Mouse (Mus musculus) ES-E14 (cell line): ENCODE measurements around the gene G0s2. TPM values are rescaled to one million over a fixed set of nuclear protein-coding genes. Genes with fewer than 3 reads are reported as not detected.

Experiments used
- DNase-seq: peaks from one replicate; pipeline ENCODE4 v3.0.0-alpha.2; 2013; ENCODE audit warnings: low read depth, low spot score
- H3K27ac ChIP-seq: 2 replicates; pipeline ENCODE4 v1.5.1; 2012; ENCODE audit warnings: low read depth, mild to moderate bottlenecking, low read length, moderate library complexity, mixed read lengths; ENCODE audit not compliant: poor library complexity, insufficient read depth, severe bottlenecking
- H3K36me3 ChIP-seq: 2 replicates; pipeline ENCODE4 v1.6.1; 2012; ENCODE audit warnings: mild to moderate bottlenecking, low read length, moderate library complexity, mixed read lengths; ENCODE audit not compliant: control insufficient read depth, poor library complexity, insufficient read depth, severe bottlenecking
- H3K4me1 ChIP-seq, 2 experiments: fragments of 150-350 bp in 1 of 2; sonication (generic) in 1 of 2; 2 replicates each; pipeline ENCODE4 v1.6.1; 2012; ENCODE audit warnings: low read length in 2 of 2, mild to moderate bottlenecking in 1 of 2, mixed read lengths in 1 of 2; ENCODE audit not compliant: control insufficient read depth in 2 of 2, insufficient read depth in 2 of 2, poor library complexity in 1 of 2
- H3K4me3 ChIP-seq, 2 experiments: fragments of 150-350 bp in 1 of 2; sonication (generic) in 1 of 2; 2 replicates each; pipeline ENCODE4 v1.5.1; 2012; ENCODE audit warnings: low read length in 2 of 2, low read depth in 1 of 2, mild to moderate bottlenecking in 1 of 2, mixed read lengths in 1 of 2; ENCODE audit not compliant: insufficient read depth in 1 of 2, poor library complexity in 1 of 2, severe bottlenecking in 1 of 2
- H3K9ac ChIP-seq: 2 replicates; pipeline ENCODE4 v1.6.1; 2012; ENCODE audit warnings: low read depth, mild to moderate bottlenecking, low read length, mixed read lengths; ENCODE audit not compliant: poor library complexity, insufficient read depth, severe bottlenecking
- H3K9me3 ChIP-seq: fragments of 150-350 bp; sonication (generic); 2 replicates; pipeline ENCODE4 v1.6.1; 2012; ENCODE audit warnings: low read depth, mild to moderate bottlenecking, low read length; ENCODE audit not compliant: control insufficient read depth, insufficient read depth
- CHD2 ChIP-seq: IDR thresholded peaks from 2 replicates; pipeline ENCODE4 v1.6.1; 2014; ENCODE audit warnings: mild to moderate bottlenecking, low read depth, low read length, inconsistent platforms
- HCFC1 ChIP-seq: IDR thresholded peaks from 2 replicates; pipeline ENCODE4 v1.6.1; 2012; ENCODE audit warnings: low read length, inconsistent platforms, borderline replicate concordance; ENCODE audit not compliant: insufficient read depth
- MAFK ChIP-seq: IDR thresholded peaks from 2 replicates; pipeline ENCODE4 v1.6.1; 2014; ENCODE audit warnings: mild to moderate bottlenecking, low read depth, low read length, inconsistent platforms; ENCODE audit not compliant: insufficient read depth
- ZC3H11A ChIP-seq: IDR thresholded peaks from 2 replicates; pipeline ENCODE4 v1.6.1; 2012; ENCODE audit warnings: low read depth, mild to moderate bottlenecking, inconsistent platforms, low read length, borderline replicate concordance
- ZNF384 ChIP-seq: IDR thresholded peaks from 2 replicates; pipeline ENCODE4 v1.6.1; 2012; ENCODE audit warnings: low read depth, low read length, inconsistent platforms
- in situ Hi-C, 2 experiments: fragments of 600-800 bp; cut with MboI; formaldehyde crosslinking; loops; one replicate each; pipeline ENCODE4 v1.15.1; 2025; ENCODE audit warnings: low sequenced_read_pairs in 2 of 2, inconsistent platforms in 1 of 2; ENCODE audit not compliant: unreplicated experiment in 2 of 2
- total RNA-seq: library from RNA; depleted of rRNA; stranded (reverse); fragments of 300-350 nt; gene quantifications from 2 replicates; pipeline ENCODE4 v1.2.3, GENCODE M21; 2012; rRNA removed

Gene G0s2
- total RNA-seq, 1 experiment = 7.3 TPM

- no peak for DNase-seq
- Histone ChIP-seq H3K36me3 (no peaks in the 10 kb centered on the region), H3K4me3 (no peak overlapping the region), H3K4me1 (no peaks in the 10 kb centered on the region), H3K27ac (no peak overlapping the region), H3K9ac (no peak overlapping the region), H3K9me3 (no peaks in the 10 kb centered on the region)
- in situ Hi-C loops = no loop called here
- no peak for TF ChIP-seq MAFK
- TF ChIP-seq HCFC1 = no peak
- TF ChIP-seq ZNF384 = no peak
- TF ChIP-seq ZC3H11A = no peak
- no peak for TF ChIP-seq CHD2
Measured at GRCm38 (mm10) chr1:193227537-193227936, 45.5 kb downstream of the G0s2 start.

- H3K9ac ChIP-seq = no peak overlapping the region
- DNase-seq = no peak
- H3K4me1 ChIP-seq = no peaks in the 10 kb centered on the region
- TF ChIP-seq HCFC1 (no peak), ZNF384 (no peak), ZC3H11A (no peak), CHD2 (no peak), MAFK (no peak)
- in situ Hi-C loops = no loop called here
- no peaks in the 10 kb centered on the region for H3K9me3 ChIP-seq
- no peaks in the 10 kb centered on the region for H3K36me3 ChIP-seq
- no peak overlapping the region for H3K4me3 ChIP-seq
- H3K27ac ChIP-seq = no peak overlapping the region
Measured at GRCm38 (mm10) chr1:193226724-193227522, 46.1 kb downstream of the G0s2 start.

- DNase-seq = no peak
- no peaks in the 10 kb centered on the region for H3K36me3 ChIP-seq
- in situ Hi-C loops = no loop called here
- H3K9me3 ChIP-seq = no peaks in the 10 kb centered on the region
- H3K4me1 ChIP-seq = no peaks in the 10 kb centered on the region
- H3K27ac ChIP-seq = no peak overlapping the region
- H3K9ac ChIP-seq = no peak overlapping the region
- no peak overlapping the region for H3K4me3 ChIP-seq
- TF ChIP-seq MAFK = no peak
- no peak for TF ChIP-seq ZNF384
- TF ChIP-seq CHD2 = no peak
- TF ChIP-seq HCFC1 = no peak
- TF ChIP-seq ZC3H11A = no peak
Measured at GRCm38 (mm10) chr1:193226114-193226513, 46.9 kb downstream of the G0s2 start.

DNA sequence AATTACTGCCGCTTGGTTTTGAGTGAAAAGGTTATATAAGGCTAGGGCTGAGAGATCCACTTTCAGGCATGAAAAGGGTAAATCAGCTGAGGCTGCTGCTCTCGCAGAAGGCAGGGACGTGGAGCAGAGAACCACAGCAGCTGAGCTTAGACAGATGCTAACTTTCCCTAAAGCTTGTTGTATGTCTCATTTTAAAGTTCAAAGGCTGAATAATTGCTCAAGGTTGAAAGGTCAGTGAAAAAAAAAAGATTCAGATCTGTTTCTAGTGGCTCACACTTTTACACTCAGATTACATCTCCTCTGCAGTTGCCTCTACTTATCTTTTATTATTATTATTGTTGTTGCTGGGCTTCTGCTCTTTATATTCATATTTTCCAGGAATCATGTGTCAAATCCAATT, 47.5 kb downstream of the G0s2 start:
- no peak overlapping the region for H3K9ac ChIP-seq
- no peaks in the 10 kb centered on the region for H3K36me3 ChIP-seq
- DNase-seq = no peak
- TF ChIP-seq MAFK = no peak
- TF ChIP-seq ZNF384 = no peak
- TF ChIP-seq HCFC1 = no peak
- TF ChIP-seq ZC3H11A = no peak
- no peak for TF ChIP-seq CHD2
- no peak overlapping the region for H3K4me3 ChIP-seq
- no peaks in the 10 kb centered on the region for H3K9me3 ChIP-seq
- no peaks in the 10 kb centered on the region for H3K4me1 ChIP-seq
- H3K27ac ChIP-seq = no peak overlapping the region
- in situ Hi-C loops = no loop called here

Other genes starting within 250 kb of the G0s2 start
- gene Syt14, start 237.4 kb downstream of the G0s2 start, total RNA-seq = 8.5 and 15.1 TPM in 2 replicates
- 25.6 and 28.2 TPM in 2 replicates for gene Diexf, start 142.9 kb downstream of the G0s2 start, total RNA-seq
- 3.6 and 4.8 TPM in 2 replicates for gene Irf6, start 120.1 kb downstream of the G0s2 start, total RNA-seq
- gene A130010J15Rik, start 105.2 kb downstream of the G0s2 start, total RNA-seq = 5.7 and 7.6 TPM in 2 replicates
- 0.21 and 0.67 TPM in 2 replicates for gene Traf3ip3, start 71.5 kb downstream of the G0s2 start, total RNA-seq
- 2.9 and 3.5 TPM in 2 replicates for gene Lamb3, start 65.5 kb downstream of the G0s2 start, total RNA-seq
- 0.18 TPM in 1 of 2 replicates, not detected in the other for gene Hsd11b1, start 9.1 kb downstream of the G0s2 start, total RNA-seq
- not detected in 2 replicates for gene Camk1g, start 97.1 kb upstream of the G0s2 start, total RNA-seq